Mouse (Mus musculus) kidney, postnatal 25 days (tissue): ENCODE measurements at regions not wholly inside any gene's neighbourhood (a gene's known extent, or its start where the extent isn't known, plus 50 kb on each side); places are given as distances from the start of the nearest gene placed in this dataset.

ENCODE experiments used
- DNase-seq, 2 experiments: peaks; one replicate each; pipeline ENCODE4 v3.0.0; 2021; ENCODE audit warnings: mixed read lengths in 2 of 2

- DNase-seq = no peak
Observed at GRCm38 (mm10) chr1:138908860-138909259, 52.2 kb upstream of the 2310009B15Rik start.

DNA sequence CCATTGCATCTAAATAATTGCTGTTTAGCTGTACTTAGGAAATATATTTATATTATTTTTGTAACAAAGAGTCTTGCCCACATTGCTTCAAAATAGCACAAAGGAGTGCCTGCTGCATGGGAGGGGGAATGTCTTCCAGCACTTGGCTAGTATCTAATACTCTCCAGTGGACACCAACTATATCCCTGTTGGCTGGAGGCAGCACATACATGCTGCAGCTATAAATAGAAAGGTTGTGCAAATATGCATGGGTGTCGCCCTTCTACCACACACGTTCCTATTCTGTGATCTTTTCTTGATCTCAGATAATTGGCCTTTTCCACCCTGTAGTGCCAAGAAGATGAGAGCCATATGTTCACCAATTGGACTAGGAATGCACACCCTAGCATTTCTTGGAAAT, 53.0 kb upstream of the 2310009B15Rik start:
- DNase-seq = no peak

DNA sequence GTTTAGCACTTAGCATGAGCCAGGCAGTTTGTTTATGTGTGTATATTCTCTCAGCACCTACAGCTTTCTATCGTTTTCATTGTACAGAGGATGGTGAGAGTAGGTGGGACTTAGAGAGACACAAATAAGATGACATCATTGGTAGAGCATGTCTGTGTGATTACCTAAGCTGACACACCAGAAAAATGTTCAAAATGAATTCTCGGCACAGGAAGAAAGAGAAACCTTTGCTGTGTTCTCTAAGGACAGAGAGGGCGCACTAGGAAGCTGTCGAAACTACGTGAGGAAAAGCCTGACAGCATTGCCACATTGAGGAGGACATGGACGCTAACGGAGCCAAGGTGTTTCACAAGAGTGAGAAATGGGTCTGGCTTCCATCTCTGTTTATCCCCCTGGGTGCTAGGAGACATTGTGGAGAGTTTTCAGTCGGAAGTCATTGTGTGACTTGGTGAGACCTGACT, 51.0 kb upstream of the Dennd1b start:
- peak in 1 of 2 experiments; percentile 24 for DNase-seq

- DNase-seq = no peak
Observed at GRCm38 (mm10) chr1:138912928-138913327, 50.3 kb upstream of the Dennd1b start.

DNA sequence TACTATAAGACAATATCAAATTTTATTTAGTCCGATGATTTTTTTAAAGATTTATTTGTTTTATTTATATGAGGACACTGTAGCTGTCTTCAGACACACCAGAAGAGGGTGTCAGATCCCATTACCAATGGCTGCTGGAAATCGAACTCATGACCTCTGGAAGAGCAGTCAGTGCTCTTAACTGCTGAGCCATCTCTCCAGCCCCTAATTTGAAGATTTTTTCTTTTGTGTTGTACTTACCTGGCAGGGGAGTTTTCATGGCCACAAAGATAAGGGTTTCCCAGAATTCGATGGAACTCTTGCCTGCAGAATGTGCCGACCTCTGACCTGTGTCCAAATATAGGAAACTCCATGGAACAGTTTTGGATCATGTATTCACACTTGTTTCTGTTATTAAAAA, 49.8 kb upstream of the Dennd1b start:
- DNase-seq = no peak
